Mouse (Mus musculus) liver, embryonic 12.5 days (tissue): Measurements from ENCODE around the gene Sgo1. TPM values are rescaled to one million over a fixed set of nuclear protein-coding genes. Genes with fewer than 3 reads are reported as not detected.

Experiments
- ATAC-seq: fragments of 200-750 bp; cut with Nextera tagmentation; 2 replicates; pipeline ENCODE4 v1.8.0; 2017; ENCODE audit warnings: moderate number of reproducible peaks, mild to moderate bottlenecking, moderate library complexity
- H3K27ac ChIP-seq: fragments of 300-500 bp; sonication (generic); 2 replicates; pipeline ENCODE4 v1.5.1; 2016; ENCODE audit warnings: mild to moderate bottlenecking
- H3K27me3 ChIP-seq: fragments of 300-500 bp; sonication (generic); replicated peaks from 2 replicates; pipeline ENCODE4 v1.6.1; 2016; ENCODE audit warnings: mild to moderate bottlenecking, moderate library complexity
- H3K36me3 ChIP-seq: fragments of 300-500 bp; sonication (generic); 2 replicates; pipeline ENCODE4 v1.6.1; 2016; ENCODE audit warnings: mild to moderate bottlenecking, moderate library complexity
- H3K4me1 ChIP-seq: fragments of 300-500 bp; sonication (generic); 2 replicates; pipeline ENCODE4 v1.6.1; 2016
- H3K4me2 ChIP-seq: fragments of 300-500 bp; sonication (generic); 2 replicates; pipeline ENCODE4 v1.6.1; 2016; ENCODE audit warnings: mild to moderate bottlenecking, moderate library complexity
- H3K4me3 ChIP-seq: fragments of 300-500 bp; sonication (generic); 2 replicates; pipeline ENCODE4 v1.5.1; 2016; ENCODE audit warnings: mild to moderate bottlenecking, moderate library complexity
- H3K9ac ChIP-seq: fragments of 300-500 bp; sonication (generic); 2 replicates; pipeline ENCODE4 v1.6.1; 2016; ENCODE audit warnings: mild to moderate bottlenecking, moderate library complexity
- H3K9me3 ChIP-seq: fragments of 300-500 bp; sonication (generic); replicated peaks from 2 replicates; pipeline ENCODE4 v1.6.1; 2016; ENCODE audit warnings: mild to moderate bottlenecking, moderate library complexity
- WGBS: fragments of 180-500 bp; shearing (Covaris S2); methylation state at CpG from one replicate; pipeline ENCODE4 v1.1.7; 2016; ENCODE audit not compliant: insufficient replicate concordance; 5-methylcytosine and 5-hydroxymethylcytosine counted together
- polyA plus RNA-seq: library from polyadenylated mRNA; unstranded; fragments of >200 nt; fragmentation: Nextera tagmentation; extraction: Ambion mirVana; gene quantifications from 2 replicates; pipeline ENCODE4 v1.2.1, GENCODE M21; 2016

The Sgo1 gene
- polyA plus RNA-seq, 1 experiment from 2014 or later = 39.1 TPM

DNA sequence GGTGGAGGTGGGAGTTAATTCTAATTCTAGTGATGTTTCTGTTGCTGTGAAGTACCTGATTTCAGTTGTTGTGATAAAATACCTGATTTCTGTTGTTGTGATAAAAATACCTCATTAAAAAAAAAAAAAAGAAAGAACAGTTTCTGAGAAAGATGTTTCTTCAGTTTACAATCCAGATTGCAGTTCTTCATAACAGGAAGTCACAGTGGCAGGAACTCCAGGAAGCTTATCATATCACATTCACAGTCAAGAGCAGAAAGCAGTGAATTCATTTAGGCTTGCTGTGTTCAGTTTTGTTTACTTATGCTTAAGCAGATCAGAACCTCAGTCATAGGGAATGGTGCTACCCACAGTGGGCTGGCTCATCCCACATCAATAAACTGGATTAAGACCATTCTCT, 57.8 kb downstream of the Sgo1 start:
- H3K4me1 ChIP-seq = no peaks in the 10 kb centered on the region; the same call in 1 of the 2 replicates
- ATAC-seq = no peak
- H3K4me3 ChIP-seq = no peak overlapping the region
- no peak overlapping the region for H3K4me2 ChIP-seq
- no peaks in the 10 kb centered on the region for H3K27me3 ChIP-seq
- no peak overlapping the region for H3K27ac ChIP-seq
- H3K36me3 ChIP-seq = peaks cover 50% of the 10 kb centered on the region
- H3K9ac ChIP-seq = no peak overlapping the region
- H3K9me3 ChIP-seq = no peaks in the 10 kb centered on the region

DNA sequence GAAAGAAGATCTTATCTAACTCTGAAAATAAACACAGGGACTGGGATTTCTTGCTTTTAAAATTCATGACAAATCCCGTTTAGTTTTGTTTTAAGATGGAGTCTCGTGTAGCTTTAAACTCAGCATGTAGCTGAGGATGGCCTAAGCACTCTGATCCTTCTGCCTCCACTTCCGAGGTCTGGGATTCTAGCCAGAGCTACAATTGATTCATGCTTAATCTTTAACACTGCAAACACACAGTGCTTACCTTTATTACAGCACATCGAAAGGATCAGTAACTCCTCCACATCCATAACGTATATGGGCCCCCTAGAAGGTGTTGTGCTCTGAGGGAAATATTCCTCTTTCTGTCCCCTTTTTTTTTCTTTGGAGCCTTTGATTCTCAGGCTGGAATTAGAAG, 61.0 kb downstream of the Sgo1 start:
- Histone ChIP-seq H3K4me3 (no peak overlapping the region), H3K27me3 (no peaks in the 10 kb centered on the region), H3K4me1 (peaks cover under 1% of the 10 kb centered on the region; the same call in 1 of the 2 replicates), H3K27ac (no peak overlapping the region), H3K4me2 (no peak overlapping the region), H3K9me3 (no peaks in the 10 kb centered on the region), H3K9ac (no peak overlapping the region), H3K36me3 (peaks cover 47% of the 10 kb centered on the region)
- 68% methylated on average over 5 of the region's 5 CpGs for WGBS
- ATAC-seq = no peak

- H3K4me3 ChIP-seq = no peak overlapping the region
- 83% methylated on average over 4 of the region's 4 CpGs for WGBS
- H3K36me3 ChIP-seq = peaks cover 41% of the 10 kb centered on the region
- no peak for ATAC-seq
- no peak overlapping the region for H3K4me2 ChIP-seq
- peaks cover 7% of the 10 kb centered on the region for H3K4me1 ChIP-seq
- H3K9me3 ChIP-seq = no peaks in the 10 kb centered on the region
- H3K27me3 ChIP-seq = no peaks in the 10 kb centered on the region
- H3K9ac ChIP-seq = no peak overlapping the region
- H3K27ac ChIP-seq = no peak overlapping the region
Measured at GRCm38 (mm10) chr17:53627497-53627896, 61.6 kb downstream of the Sgo1 start.

DNA sequence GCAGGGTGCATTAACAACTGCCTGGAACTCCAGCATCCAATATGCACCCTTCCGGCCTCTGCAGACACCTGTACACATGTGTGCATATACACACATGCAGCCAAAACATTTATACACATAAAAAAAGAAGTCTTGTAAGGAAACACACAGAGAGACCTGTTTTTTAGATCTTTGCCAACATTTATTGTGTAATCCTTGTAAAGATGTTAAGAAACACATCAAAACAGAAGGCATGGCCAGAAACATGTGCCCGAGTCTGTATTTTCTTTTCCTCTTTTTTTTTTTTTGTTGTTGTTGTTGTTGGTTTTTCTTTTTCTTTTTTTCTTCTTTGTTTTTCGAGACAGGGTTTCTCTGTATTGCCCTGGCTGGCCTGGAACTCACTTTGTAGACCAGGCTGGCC, 63.0 kb downstream of the Sgo1 start:
- H3K27ac ChIP-seq = no peak overlapping the region
- H3K9me3 ChIP-seq = no peaks in the 10 kb centered on the region
- ATAC-seq = no peak
- 72% methylated on average over 3 of the region's 3 CpGs for WGBS
- H3K27me3 ChIP-seq = no peaks in the 10 kb centered on the region
- H3K9ac ChIP-seq = no peak overlapping the region
- no peak overlapping the region for H3K4me3 ChIP-seq
- peaks cover 34% of the 10 kb centered on the region for H3K36me3 ChIP-seq
- H3K4me1 ChIP-seq = peaks cover 21% of the 10 kb centered on the region
- H3K4me2 ChIP-seq = no peak overlapping the region

Other genes with a start within 250 kb of the Sgo1 start
- gene Efhb, start 226.0 kb downstream of the Sgo1 start, polyA plus RNA-seq = 0.05 and 0.06 TPM in 2 replicates
- 49.4 and 50.1 TPM in 2 replicates for gene Rab5a, start 210.1 kb downstream of the Sgo1 start, polyA plus RNA-seq
- gene Pp2d1, start 149.9 kb downstream of the Sgo1 start, polyA plus RNA-seq = 0.14 and 0.21 TPM in 2 replicates
- gene Kat2b, start 122.5 kb downstream of the Sgo1 start, polyA plus RNA-seq = 4.9 and 5.1 TPM in 2 replicates
- gene Sult1c2, start 157.0 kb upstream of the Sgo1 start, polyA plus RNA-seq = not detected in 2 replicates